Mouse (Mus musculus) heart, embryonic 16.5 days (tissue): Measurements from ENCODE around the gene Utrn. TPM values are rescaled to one million over a fixed set of nuclear protein-coding genes. Genes with fewer than 3 reads are reported as not detected.

Experiments used
- ATAC-seq: fragments of 200-750 bp; cut with Nextera tagmentation; replicated peaks from 2 replicates; pipeline ENCODE4 v1.8.0; 2017; ENCODE audit warnings: moderate number of reproducible peaks; ENCODE audit not compliant: insufficient read depth, low FRiP score; ENCODE audit errors: extremely low read depth
- H3K27ac ChIP-seq: fragments of 300-500 bp; sonication (generic); 2 replicates; pipeline ENCODE4 v1.5.1; 2014; ENCODE audit warnings: mild to moderate bottlenecking, low read length, control low read depth, moderate library complexity
- H3K27me3 ChIP-seq: fragments of 300-500 bp; sonication (generic); 2 replicates; pipeline ENCODE4 v1.6.1; 2014; ENCODE audit warnings: low read length, mixed read lengths; ENCODE audit not compliant: control insufficient read depth, insufficient read depth
- H3K36me3 ChIP-seq: fragments of 300-500 bp; sonication (generic); 2 replicates; pipeline ENCODE4 v1.6.1; 2014; ENCODE audit not compliant: control insufficient read depth, insufficient read depth
- H3K4me1 ChIP-seq: fragments of 300-500 bp; sonication (generic); 2 replicates; pipeline ENCODE4 v1.6.1; 2014; ENCODE audit warnings: low read length, mixed read lengths; ENCODE audit not compliant: control insufficient read depth, insufficient read depth
- H3K4me2 ChIP-seq: fragments of 300-500 bp; sonication (generic); 2 replicates; pipeline ENCODE4 v1.6.1; 2014; ENCODE audit warnings: low read depth, mild to moderate bottlenecking, control low read depth, low read length
- H3K4me3 ChIP-seq: fragments of 300-500 bp; sonication (generic); 2 replicates; pipeline ENCODE4 v1.5.1; 2014; ENCODE audit warnings: mild to moderate bottlenecking, control low read depth, low read length
- H3K9ac ChIP-seq: fragments of 300-500 bp; sonication (generic); 2 replicates; pipeline ENCODE4 v1.6.1; 2014; ENCODE audit warnings: low read length, control low read depth
- H3K9me3 ChIP-seq: fragments of 300-500 bp; sonication (generic); replicated peaks from 2 replicates; pipeline ENCODE4 v1.6.1; 2016; ENCODE audit warnings: low read length; ENCODE audit not compliant: control insufficient read depth
- WGBS: fragments of 180-500 bp; shearing (Covaris S2); extraction: QIAGEN DNeasy Blood & Tissue Kit; methylation state at CpG from one replicate; pipeline ENCODE4 v1.1.7; 2014; 5-methylcytosine and 5-hydroxymethylcytosine counted together
- polyA plus RNA-seq: library from polyadenylated mRNA; unstranded; fragments of >200 nt; fragmentation: Nextera tagmentation; extraction: Ambion mirVana; gene quantifications from 2 replicates; pipeline ENCODE4 v1.2.1, GENCODE M21; 2015

The Utrn gene
- polyA plus RNA-seq, 1 experiment from 2014 or later, result 65.7 TPM

- WGBS, result 53% methylated on average over 2 of the region's 2 CpGs
Measured at GRCm38 (mm10) chr10:12376015-12376414, 493.1 kb downstream of the Utrn start.

DNA sequence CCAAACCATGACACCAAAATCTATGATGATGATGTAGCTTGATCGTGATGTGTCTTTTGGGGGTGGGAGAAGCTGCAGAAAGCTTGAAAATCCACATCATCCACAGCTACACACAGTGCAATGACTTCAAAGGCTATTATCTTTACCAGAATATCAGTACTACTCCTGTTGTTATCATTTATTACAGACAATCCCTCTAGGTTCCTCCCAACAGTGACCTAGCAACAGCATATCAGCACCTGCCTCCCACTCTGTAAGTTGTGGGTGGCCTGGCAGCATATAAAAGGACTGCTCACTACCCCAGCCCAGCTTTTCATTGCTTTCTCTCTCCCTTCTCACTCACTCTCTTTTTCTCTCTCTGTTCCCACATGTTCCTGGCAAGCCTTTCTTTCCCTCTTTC lies 494.4 kb downstream of the Utrn start:
- Histone ChIP-seq H3K36me3 (no peaks in the 10 kb centered on the region), H3K4me2 (no peak overlapping the region), H3K9me3 (no peaks in the 10 kb centered on the region), H3K27me3 (no peaks in the 10 kb centered on the region), H3K9ac (no peak overlapping the region), H3K4me1 (no peaks in the 10 kb centered on the region), H3K4me3 (no peak overlapping the region), H3K27ac (no peak overlapping the region)
- no peak for ATAC-seq
- 77% methylated on average over 1 of the region's 1 CpGs for WGBS

More at GRCm38 (mm10) chr10:12376015-12376414, 493.1 kb downstream of the Utrn start:
- ATAC-seq, result no peak
- Histone ChIP-seq H3K36me3 (no peaks in the 10 kb centered on the region), H3K4me3 (no peak overlapping the region), H3K9me3 (no peaks in the 10 kb centered on the region), H3K27ac (no peak overlapping the region), H3K4me1 (no peaks in the 10 kb centered on the region), H3K4me2 (no peak overlapping the region), H3K27me3 (no peaks in the 10 kb centered on the region), H3K9ac (no peak overlapping the region)

DNA sequence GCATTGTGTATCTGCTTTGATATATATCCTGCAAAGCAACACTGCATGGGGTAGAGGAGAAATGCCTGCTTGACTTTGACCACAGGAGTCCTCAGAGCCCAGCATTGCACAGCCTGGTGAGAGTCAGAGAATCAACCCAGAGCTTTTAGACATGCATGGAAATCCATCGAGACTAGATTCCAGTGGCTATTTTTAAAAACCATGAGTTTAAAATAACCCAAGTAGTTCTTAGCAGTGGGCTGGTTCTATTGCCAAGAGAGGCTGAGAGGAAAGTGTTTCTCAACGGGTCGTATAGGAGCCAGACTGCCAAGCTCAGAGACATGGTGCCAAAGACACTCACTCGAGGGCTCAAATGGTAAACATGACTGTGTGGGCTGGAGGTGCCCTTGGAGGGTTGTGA lies 514.6 kb downstream of the Utrn start:
- Histone ChIP-seq H3K4me3 (no peak overlapping the region), H3K9me3 (no peaks in the 10 kb centered on the region), H3K27me3 (no peaks in the 10 kb centered on the region), H3K9ac (no peak overlapping the region), H3K4me2 (peak overlapping the region; percentile 15; the same call in 1 of the 2 replicates), H3K27ac (peak overlapping the region; percentile 94), H3K4me1 (peaks cover 13% of the 10 kb centered on the region), H3K36me3 (no peaks in the 10 kb centered on the region)
- 30% methylated on average over 4 of the region's 4 CpGs for WGBS
- peak; percentile 93 for ATAC-seq

GRCm38 (mm10) chr10:12354106-12354505 lies 515.1 kb downstream of the Utrn start:
- H3K4me3 ChIP-seq, result no peak overlapping the region
- H3K27me3 ChIP-seq, result no peaks in the 10 kb centered on the region
- H3K36me3 ChIP-seq, result no peaks in the 10 kb centered on the region
- WGBS, result 42% methylated on average over 5 of the region's 5 CpGs
- H3K4me2 ChIP-seq, result peak overlapping the region; percentile 15; the same call in 1 of the 2 replicates
- peak overlapping the region; percentile 94 for H3K27ac ChIP-seq
- peak; percentile 26; the same call in 1 of the 2 replicates for ATAC-seq
- H3K4me1 ChIP-seq, result peaks cover 13% of the 10 kb centered on the region
- no peaks in the 10 kb centered on the region for H3K9me3 ChIP-seq
- no peak overlapping the region for H3K9ac ChIP-seq

GRCm38 (mm10) chr10:12339704-12340558 lies 529.2 kb downstream of the Utrn start:
- ATAC-seq, result no peak
- Histone ChIP-seq H3K36me3 (no peaks in the 10 kb centered on the region), H3K9me3 (no peaks in the 10 kb centered on the region), H3K4me3 (no peak overlapping the region), H3K4me1 (no peaks in the 10 kb centered on the region), H3K9ac (no peak overlapping the region), H3K4me2 (no peak overlapping the region), H3K27ac (no peak overlapping the region), H3K27me3 (no peaks in the 10 kb centered on the region)
- 82% methylated on average over 10 of the region's 10 CpGs for WGBS

DNA sequence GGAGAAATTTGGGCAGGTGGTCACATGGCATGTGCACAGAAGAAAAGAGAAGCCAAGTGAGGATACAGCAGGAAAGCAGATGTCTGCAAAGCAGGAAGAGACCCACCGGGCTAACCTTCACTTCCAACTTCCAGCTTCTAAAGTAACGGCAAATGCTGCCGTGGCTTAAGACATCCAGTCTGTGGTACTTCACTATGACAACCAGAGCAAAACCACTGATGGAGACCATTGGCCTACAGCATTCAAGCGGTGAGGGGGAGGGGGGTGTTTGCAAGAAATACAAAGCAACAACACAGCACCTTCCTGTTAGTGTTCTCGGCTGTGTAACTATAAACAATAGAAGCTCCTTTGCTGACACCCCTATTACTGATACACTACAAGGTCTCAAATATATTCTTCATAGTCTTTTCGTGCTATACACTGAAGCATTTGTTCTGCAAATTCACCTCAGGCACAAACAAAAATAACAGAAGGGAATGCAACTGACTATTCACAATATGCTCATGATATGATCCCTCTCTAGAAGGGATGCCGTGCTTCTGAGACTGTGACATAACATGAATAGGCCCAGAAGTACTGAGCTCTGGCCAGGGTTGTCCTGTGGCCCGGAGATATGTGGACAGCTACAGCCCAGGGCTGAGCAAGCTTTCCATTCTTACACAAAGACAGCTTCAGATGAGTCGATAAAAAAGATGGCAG lies 530.0 kb downstream of the Utrn start:
- Histone ChIP-seq H3K36me3 (no peaks in the 10 kb centered on the region), H3K4me1 (no peaks in the 10 kb centered on the region), H3K9ac (no peak overlapping the region), H3K27ac (no peak overlapping the region), H3K27me3 (no peaks in the 10 kb centered on the region), H3K4me2 (no peak overlapping the region), H3K4me3 (no peak overlapping the region), H3K9me3 (no peaks in the 10 kb centered on the region)
- no peak for ATAC-seq
- WGBS, result 76% methylated on average over 9 of the region's 9 CpGs

Other genes with a start within 250 kb of the Utrn start
- 6.2 and 7.8 TPM in 2 replicates for gene Stx11, start 94.9 kb upstream of the Utrn start, polyA plus RNA-seq
- gene Sf3b5, start 136.0 kb upstream of the Utrn start, polyA plus RNA-seq, result 25.7 and 26.8 TPM in 2 replicates
- 159 and 181 TPM in 2 replicates for gene Plagl1, start 191.1 kb upstream of the Utrn start, polyA plus RNA-seq